Mouse (Mus musculus): ENCODE measurements at regions not wholly inside any gene's neighbourhood (a gene's known extent, or its start where the extent isn't known, plus 50 kb on each side); places are given as distances from the start of the nearest gene placed in this dataset.

- DNase-seq (ENCODE audit: low spot score) = no peak
- Histone ChIP-seq H3K36me3 (replicated peaks; ENCODE audit: control insufficient read depth, insufficient read depth, low read length) (no peaks in the 10 kb centered on the region), H3K4me1 (ENCODE audit: control insufficient read depth, insufficient read depth) (no peaks in the 10 kb centered on the region), H3K27me3 (ENCODE audit: control insufficient read depth, insufficient read depth, low read length) (no peaks in the 10 kb centered on the region), H3K27ac (ENCODE audit: low read depth) (no peak overlapping the region), H3K9me3 (replicated peaks; ENCODE audit: control insufficient read depth, low read length) (no peaks in the 10 kb centered on the region), H3K4me2 (ENCODE audit: low read depth, low read length) (no peak overlapping the region), H3K9ac (replicated peaks; ENCODE audit: low read depth, low read length) (no peak overlapping the region), H3K4me3 (ENCODE audit: low read depth, low read length) (no peak overlapping the region)
- no peak for TF ChIP-seq CTCF (IDR thresholded peaks at IDR 0.05; ENCODE audit: low read depth)
- TF ChIP-seq EP300 (IDR thresholded peaks at IDR 0.05; ENCODE audit: low read depth) = no peak
- WGBS = 86% methylated on average over 7 of the region's 7 CpGs
- no peak for ATAC-seq (ENCODE audit: insufficient read depth, low read depth)
Measured at GRCm38 (mm10) chr9:101421136-101421535, 169.5 kb upstream of the Ppp2r3a start.

- WGBS = 82% methylated on average over 4 of the region's 4 CpGs
- H3K9me3 ChIP-seq (replicated peaks; ENCODE audit: control insufficient read depth, low read length) = no peaks in the 10 kb centered on the region
- H3K27ac ChIP-seq (ENCODE audit: low read depth) = no peak overlapping the region
- ATAC-seq (ENCODE audit: insufficient read depth, low read depth) (no peak), DNase-seq (ENCODE audit: low spot score) (no peak)
- TF ChIP-seq EP300 (IDR thresholded peaks at IDR 0.05; ENCODE audit: low read depth) (no peak), CTCF (IDR thresholded peaks at IDR 0.05; ENCODE audit: low read depth) (no peak)
- H3K4me1 ChIP-seq (ENCODE audit: control insufficient read depth, insufficient read depth) = no peaks in the 10 kb centered on the region
- no peak overlapping the region for H3K9ac ChIP-seq (replicated peaks; ENCODE audit: low read depth, low read length)
- H3K36me3 ChIP-seq (replicated peaks; ENCODE audit: control insufficient read depth, insufficient read depth, low read length) = no peaks in the 10 kb centered on the region
- H3K4me3 ChIP-seq (ENCODE audit: low read depth, low read length) = no peak overlapping the region
- H3K27me3 ChIP-seq (ENCODE audit: control insufficient read depth, insufficient read depth, low read length) = no peaks in the 10 kb centered on the region
- H3K4me2 ChIP-seq (ENCODE audit: low read depth, low read length) = no peak overlapping the region
Measured at GRCm38 (mm10) chr9:101420181-101420580, 168.6 kb upstream of the Ppp2r3a start.

- WGBS = 86% methylated on average over 2 of the region's 2 CpGs
- no peak overlapping the region for H3K4me2 ChIP-seq (ENCODE audit: low read depth, low read length)
- H3K4me3 ChIP-seq (ENCODE audit: low read depth, low read length) = no peak overlapping the region
- ATAC-seq (ENCODE audit: insufficient read depth, low read depth) (no peak), DNase-seq (ENCODE audit: low spot score) (no peak)
- no peak overlapping the region for H3K9ac ChIP-seq (replicated peaks; ENCODE audit: low read depth, low read length)
- H3K9me3 ChIP-seq (replicated peaks; ENCODE audit: control insufficient read depth, low read length) = no peaks in the 10 kb centered on the region
- H3K4me1 ChIP-seq (ENCODE audit: control insufficient read depth, insufficient read depth) = no peaks in the 10 kb centered on the region
- no peak overlapping the region for H3K27ac ChIP-seq (ENCODE audit: low read depth)
- H3K36me3 ChIP-seq (replicated peaks; ENCODE audit: control insufficient read depth, insufficient read depth, low read length) = no peaks in the 10 kb centered on the region
- H3K27me3 ChIP-seq (ENCODE audit: control insufficient read depth, insufficient read depth, low read length) = no peaks in the 10 kb centered on the region
- no peak for TF ChIP-seq CTCF (IDR thresholded peaks at IDR 0.05; ENCODE audit: low read depth)
- TF ChIP-seq EP300 (IDR thresholded peaks at IDR 0.05; ENCODE audit: low read depth) = no peak
Measured at GRCm38 (mm10) chr9:101417660-101418059, 166.1 kb upstream of the Ppp2r3a start.

- Histone ChIP-seq H3K4me2 (ENCODE audit: low read depth, low read length) (no peak overlapping the region), H3K27ac (ENCODE audit: low read depth) (no peak overlapping the region), H3K36me3 (replicated peaks; ENCODE audit: control insufficient read depth, insufficient read depth, low read length) (no peaks in the 10 kb centered on the region), H3K4me3 (ENCODE audit: low read depth, low read length) (no peak overlapping the region), H3K27me3 (ENCODE audit: control insufficient read depth, insufficient read depth, low read length) (no peaks in the 10 kb centered on the region), H3K9me3 (replicated peaks; ENCODE audit: control insufficient read depth, low read length) (no peaks in the 10 kb centered on the region), H3K4me1 (ENCODE audit: control insufficient read depth, insufficient read depth) (no peaks in the 10 kb centered on the region), H3K9ac (replicated peaks; ENCODE audit: low read depth, low read length) (no peak overlapping the region)
- DNase-seq (ENCODE audit: low spot score) (no peak), ATAC-seq (ENCODE audit: insufficient read depth, low read depth) (no peak)
- TF ChIP-seq CTCF (IDR thresholded peaks at IDR 0.05; ENCODE audit: low read depth) (no peak), EP300 (IDR thresholded peaks at IDR 0.05; ENCODE audit: low read depth) (no peak)
- WGBS = 90% methylated on average over 6 of the region's 6 CpGs
Measured at GRCm38 (mm10) chr9:101416321-101416720, 164.7 kb upstream of the Ppp2r3a start.

GRCm38 (mm10) chr9:101413071-101413633 is 161.6 kb upstream of the Ppp2r3a start:
- H3K4me2 ChIP-seq (ENCODE audit: low read depth, low read length) = no peak overlapping the region
- H3K4me1 ChIP-seq (ENCODE audit: control insufficient read depth, insufficient read depth) = no peaks in the 10 kb centered on the region
- H3K4me3 ChIP-seq (ENCODE audit: low read depth, low read length) = no peak overlapping the region
- 47% methylated on average over 3 of the region's 3 CpGs for WGBS
- DNase-seq (ENCODE audit: low spot score) (no peak), ATAC-seq (ENCODE audit: insufficient read depth, low read depth) (peak; percentile 41)
- no peak overlapping the region for H3K27ac ChIP-seq (ENCODE audit: low read depth)
- no peak for TF ChIP-seq CTCF (IDR thresholded peaks at IDR 0.05; ENCODE audit: low read depth)
- no peak for TF ChIP-seq EP300 (IDR thresholded peaks at IDR 0.05; ENCODE audit: low read depth)
- H3K9ac ChIP-seq (replicated peaks; ENCODE audit: low read depth, low read length) = no peak overlapping the region
- H3K27me3 ChIP-seq (ENCODE audit: control insufficient read depth, insufficient read depth, low read length) = no peaks in the 10 kb centered on the region
- no peaks in the 10 kb centered on the region for H3K36me3 ChIP-seq (replicated peaks; ENCODE audit: control insufficient read depth, insufficient read depth, low read length)
- no peaks in the 10 kb centered on the region for H3K9me3 ChIP-seq (replicated peaks; ENCODE audit: control insufficient read depth, low read length)

GRCm38 (mm10) chr9:101411951-101412350 is 160.4 kb upstream of the Ppp2r3a start:
- Histone ChIP-seq H3K27ac (ENCODE audit: low read depth) (no peak overlapping the region), H3K36me3 (replicated peaks; ENCODE audit: control insufficient read depth, insufficient read depth, low read length) (no peaks in the 10 kb centered on the region), H3K4me3 (ENCODE audit: low read depth, low read length) (no peak overlapping the region), H3K27me3 (ENCODE audit: control insufficient read depth, insufficient read depth, low read length) (no peaks in the 10 kb centered on the region), H3K4me1 (ENCODE audit: control insufficient read depth, insufficient read depth) (no peaks in the 10 kb centered on the region), H3K4me2 (ENCODE audit: low read depth, low read length) (no peak overlapping the region), H3K9me3 (replicated peaks; ENCODE audit: control insufficient read depth, low read length) (no peaks in the 10 kb centered on the region), H3K9ac (replicated peaks; ENCODE audit: low read depth, low read length) (no peak overlapping the region)
- 79% methylated on average over 3 of the region's 3 CpGs for WGBS
- ATAC-seq (ENCODE audit: insufficient read depth, low read depth) = no peak
- DNase-seq (ENCODE audit: low spot score) = no peak
- TF ChIP-seq EP300 (IDR thresholded peaks at IDR 0.05; ENCODE audit: low read depth) = no peak
- TF ChIP-seq CTCF (IDR thresholded peaks at IDR 0.05; ENCODE audit: low read depth) = no peak
